Mouse (Mus musculus) left cerebral cortex, postnatal 4 days (tissue): ENCODE measurements at regions not wholly inside any gene's neighbourhood (a gene's known extent, or its start where the extent isn't known, plus 50 kb on each side); places are given as distances from the start of the nearest gene placed in this dataset.
"Not testable (repeated sequence)": the region's sequence is repeated elsewhere in the genome, so short reads cannot be mapped to it uniquely, and the experiment has no call there.

Source experiments
- DNase-seq: peaks from one replicate; pipeline ENCODE4 v3.0.0-alpha.2; 2022
- intact Hi-C: fragments of 180-260 bp; cut with DNase I; formaldehyde crosslinking; loops from one replicate; pipeline ENCODE4 v1.15.1; 2025

GRCm38 (mm10) chr19:35034408-35034807 is 112.2 kb downstream of the Kif20b start:
- intact Hi-C loops, result no loop called here
- DNase-seq, result no peak

GRCm38 (mm10) chr19:35045576-35045975 is 123.4 kb downstream of the Kif20b start:
- no peak for DNase-seq
- intact Hi-C loops, result no loop called here

DNA sequence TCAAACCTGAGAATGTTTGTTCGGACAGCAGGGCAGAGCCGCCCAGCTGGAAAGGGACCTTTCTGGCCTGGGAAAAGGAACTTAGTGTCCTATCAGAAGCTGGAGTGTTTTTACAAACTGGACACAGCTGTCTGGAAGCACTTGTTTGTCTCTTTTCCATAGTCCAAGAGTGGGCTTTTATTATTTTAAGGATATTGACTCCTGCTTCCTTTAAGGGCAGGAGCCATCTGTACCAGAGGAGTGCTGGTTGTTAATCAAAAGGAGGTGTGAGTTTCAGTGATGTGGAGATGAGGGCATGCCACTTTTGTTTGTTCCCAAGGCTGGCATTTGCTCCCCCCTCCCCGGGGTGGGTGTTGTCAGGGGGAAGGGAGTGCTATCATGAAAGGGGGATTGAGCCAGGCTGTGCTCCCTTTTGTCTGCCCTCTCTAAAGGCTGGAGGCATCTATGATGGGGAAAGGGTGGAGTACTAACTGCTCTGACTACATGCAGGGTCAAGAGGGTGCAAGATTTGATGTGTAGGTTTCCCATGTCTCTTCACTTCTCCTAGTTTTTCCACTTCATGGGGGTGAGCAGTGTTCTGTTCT is 144.3 kb downstream of the Kif20b start:
- intact Hi-C loops, result no loop called here
- no peak for DNase-seq

GRCm38 (mm10) chr19:35081126-35081525 is 159.0 kb downstream of the Kif20b start:
- DNase-seq, result no peak
- intact Hi-C loops, result no loop called here

- intact Hi-C loops, result no loop called here
These were observed 179.1 kb downstream of the Kif20b start for GRCm38 (mm10) chr19:35101244-35101643.

DNA sequence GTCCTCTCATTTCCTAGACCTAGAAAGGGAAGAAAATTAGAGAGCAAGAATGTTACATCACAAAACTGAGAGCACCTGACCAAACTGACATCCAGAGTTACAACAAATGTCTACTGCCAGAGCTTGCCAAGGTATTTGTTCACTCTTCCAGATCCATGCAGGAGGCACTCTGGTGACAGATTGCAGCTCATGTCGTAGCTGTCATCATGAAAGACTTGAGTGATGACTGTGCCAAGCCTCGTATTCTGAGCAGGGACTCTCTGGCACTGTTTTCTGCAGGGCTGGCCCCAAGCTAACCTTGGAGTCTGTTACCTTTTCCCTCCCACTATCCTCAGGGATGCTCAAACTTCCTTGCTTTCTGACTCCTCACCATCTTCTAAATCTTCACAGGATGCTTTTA is 192.2 kb downstream of the Kif20b start:
- intact Hi-C loops, result no loop called here
- DNase-seq, result peak; percentile 16

More at GRCm38 (mm10) chr19:35101244-35101643, 179.1 kb downstream of the Kif20b start:
- no peak for DNase-seq

- no peak for DNase-seq
- intact Hi-C loops, result no loop called here
These were observed 203.1 kb downstream of the Kif20b start for GRCm38 (mm10) chr19:35125278-35125677.

GRCm38 (mm10) chr19:35126594-35127051 is 204.5 kb downstream of the Kif20b start:
- DNase-seq, result no peak
- intact Hi-C loops, result no loop called here

- no peak for DNase-seq
- intact Hi-C loops, result no loop called here
These were observed 205.9 kb downstream of the Kif20b start for GRCm38 (mm10) chr19:35128104-35128503.

GRCm38 (mm10) chr19:35143131-35143530 is 221.0 kb downstream of the Kif20b start:
- no peak for DNase-seq
- intact Hi-C loops, result no loop called here

DNA sequence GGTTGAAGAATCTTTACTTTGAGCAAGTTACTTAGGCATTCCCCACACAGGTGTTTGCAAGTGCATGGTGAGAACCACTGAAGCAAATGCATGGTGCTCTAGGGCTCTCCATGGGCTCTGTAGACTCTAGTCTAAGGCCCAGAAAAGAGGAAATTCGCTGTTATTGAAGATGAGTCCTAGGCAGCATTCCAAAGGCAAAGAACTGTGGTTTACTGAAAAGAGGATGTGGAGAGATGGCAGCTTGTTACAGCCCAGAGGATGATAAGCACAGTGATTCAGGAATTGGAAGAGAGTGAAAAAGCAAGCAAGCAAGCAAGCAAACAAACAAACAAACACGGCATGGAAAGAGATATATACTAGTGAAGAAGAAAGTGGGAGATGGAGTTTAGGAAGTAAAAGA is 221.6 kb downstream of the Kif20b start:
- no peak for DNase-seq
- intact Hi-C loops, result no loop called here

DNA sequence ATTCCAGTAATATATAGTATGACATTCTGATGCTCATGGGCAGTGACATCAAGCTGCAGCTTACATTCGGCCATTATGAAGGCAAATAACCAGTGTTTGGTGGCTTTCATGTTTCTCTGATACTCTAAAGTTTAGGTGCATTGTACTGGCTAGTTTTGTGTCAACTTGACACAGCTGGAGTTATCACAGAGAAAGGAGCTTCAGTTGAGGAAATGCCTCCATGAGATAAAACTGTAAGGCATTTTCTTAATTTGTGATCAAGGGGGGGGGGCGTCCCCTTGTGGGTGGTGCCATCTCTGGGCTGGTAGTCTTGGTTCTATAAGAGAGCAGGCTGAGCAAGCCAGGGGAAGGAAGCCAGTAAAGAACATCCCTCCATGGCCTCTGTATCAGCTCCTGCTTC is 227.3 kb downstream of the Kif20b start:
- intact Hi-C loops, result not testable (repeated sequence)

DNA sequence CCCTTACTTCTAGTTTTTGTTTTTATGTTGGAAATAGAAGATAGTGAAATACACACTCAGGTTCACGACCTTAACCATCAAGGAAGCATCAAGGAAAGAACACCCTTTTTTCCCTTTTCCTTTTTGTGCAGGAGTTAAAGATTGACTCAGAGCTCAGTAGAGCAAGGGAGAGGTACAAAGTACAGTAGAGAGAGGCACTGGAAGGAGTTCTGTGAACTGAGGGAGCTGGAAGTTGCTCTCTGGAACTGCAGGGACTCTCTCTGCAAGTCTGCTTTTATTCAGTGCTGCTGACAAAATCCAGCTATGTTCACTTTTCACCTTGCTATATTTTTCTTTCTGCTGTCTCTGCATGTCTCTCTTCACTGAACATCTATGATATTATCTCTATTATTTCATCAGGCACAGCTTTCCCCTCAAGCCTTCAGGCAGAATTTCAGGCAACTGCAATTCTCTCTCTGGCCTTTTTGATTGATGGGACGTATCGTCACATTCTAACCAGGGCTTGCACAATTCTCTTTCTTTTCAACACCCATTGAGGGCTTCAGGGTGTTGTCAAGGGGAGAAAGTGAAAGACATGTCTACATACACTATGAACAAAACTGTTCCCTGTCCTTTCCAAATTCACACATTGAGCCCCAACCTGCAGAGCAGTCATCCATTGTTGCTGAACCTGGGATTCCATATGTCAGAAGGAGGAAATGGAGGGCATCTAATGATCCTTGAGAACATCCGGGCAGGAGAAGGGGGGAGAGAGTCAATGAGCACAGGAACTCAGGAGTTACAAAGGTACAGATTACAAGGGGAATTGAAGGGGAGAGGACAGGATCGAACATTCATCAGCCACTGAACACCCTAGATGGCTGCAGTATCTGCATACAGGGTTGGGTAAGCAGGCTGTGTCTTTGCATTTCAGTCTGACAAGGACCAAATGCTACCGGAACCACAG is 228.9 kb downstream of the Kif20b start:
- intact Hi-C loops, result no loop called here
- no peak for DNase-seq

More for the DNA sequence above, 227.3 kb downstream of the Kif20b start:
- DNase-seq, result not testable (repeated sequence)

GRCm38 (mm10) chr19:35151841-35152240 is 229.7 kb downstream of the Kif20b start:
- DNase-seq, result no peak
- intact Hi-C loops, result no loop called here

DNA sequence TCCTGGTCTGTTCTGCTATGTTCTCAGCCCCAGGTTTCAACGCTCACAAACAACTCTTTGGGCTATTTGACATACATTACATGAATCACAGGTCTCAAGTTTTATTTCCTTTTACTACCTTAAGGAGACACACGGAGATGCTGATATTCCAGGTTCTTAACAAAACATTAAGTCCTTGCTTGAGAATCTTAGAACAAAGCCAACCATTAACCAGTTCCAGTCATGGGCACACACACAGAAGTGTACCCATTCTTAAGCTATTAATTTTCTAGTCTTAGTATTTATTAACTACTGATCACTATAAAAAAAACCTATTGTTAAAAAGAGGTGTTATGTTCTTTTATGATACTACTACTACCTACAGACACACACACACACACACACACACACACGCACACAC is 235.7 kb downstream of the Kif20b start:
- intact Hi-C loops, result no loop called here
- DNase-seq, result no peak

- no peak for DNase-seq
- intact Hi-C loops, result no loop called here
These were observed 242.6 kb downstream of the Kif20b start for GRCm38 (mm10) chr19:35164727-35165126.

GRCm38 (mm10) chr19:35170554-35170953 is 248.4 kb downstream of the Kif20b start:
- DNase-seq, result no peak
- intact Hi-C loops, result no loop called here

- intact Hi-C loops, result no loop called here
- DNase-seq, result no peak
These were observed 257.9 kb downstream of the Kif20b start for GRCm38 (mm10) chr19:35180102-35180501.

DNA sequence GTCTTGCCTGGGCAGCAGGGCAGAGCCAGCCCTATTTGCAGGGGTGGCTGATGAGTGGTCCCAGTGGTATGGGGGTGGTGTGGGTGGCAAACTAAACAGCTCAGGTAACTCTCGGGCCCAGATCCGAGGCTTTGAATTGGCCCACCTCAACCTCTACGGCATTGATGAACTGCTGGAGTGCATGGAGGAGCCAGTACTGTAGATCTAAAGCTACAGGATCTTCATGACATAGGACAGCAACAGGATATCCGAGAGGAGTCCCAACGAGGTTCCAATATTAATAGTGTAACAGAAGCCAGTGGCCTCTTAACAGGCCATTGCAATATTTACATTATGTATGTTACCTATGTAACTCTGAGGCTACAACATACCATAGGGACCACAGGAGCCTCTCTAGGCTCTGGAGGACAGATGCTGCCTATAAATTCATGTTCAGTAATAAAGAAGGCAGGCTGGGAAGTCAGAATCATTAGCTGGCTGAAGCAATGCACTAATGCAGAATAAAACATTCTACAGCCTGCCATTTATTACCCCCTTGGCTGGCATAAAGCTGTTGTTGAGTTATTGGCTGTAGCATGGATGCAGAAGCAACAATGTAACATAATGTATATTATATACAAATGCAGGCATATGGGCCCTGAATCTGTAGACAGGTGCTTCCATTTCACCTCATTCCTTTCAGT is 283.5 kb downstream of the Kif20b start:
- no peak for DNase-seq
- intact Hi-C loops, result no loop called here

DNA sequence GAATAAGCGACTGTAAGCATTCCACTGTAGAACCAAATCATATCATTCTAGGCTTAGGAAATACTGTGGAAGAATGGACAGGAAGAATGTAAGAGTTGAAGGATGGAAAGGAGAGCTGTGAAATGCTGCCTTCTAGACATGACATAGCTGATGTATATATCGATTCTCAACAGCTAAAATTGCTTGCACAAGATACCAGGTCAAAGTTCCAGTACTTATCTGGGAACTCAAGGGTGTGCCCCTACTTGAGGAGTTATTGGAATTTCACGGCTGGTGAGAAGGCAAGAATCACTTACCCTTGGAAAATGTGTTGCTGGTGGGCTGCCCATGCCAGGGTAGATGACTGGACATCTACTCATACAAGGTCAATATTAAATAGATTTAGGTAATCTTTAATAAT is 322.0 kb downstream of the Kif20b start:
- no peak for DNase-seq
- intact Hi-C loops, result no loop called here

DNA sequence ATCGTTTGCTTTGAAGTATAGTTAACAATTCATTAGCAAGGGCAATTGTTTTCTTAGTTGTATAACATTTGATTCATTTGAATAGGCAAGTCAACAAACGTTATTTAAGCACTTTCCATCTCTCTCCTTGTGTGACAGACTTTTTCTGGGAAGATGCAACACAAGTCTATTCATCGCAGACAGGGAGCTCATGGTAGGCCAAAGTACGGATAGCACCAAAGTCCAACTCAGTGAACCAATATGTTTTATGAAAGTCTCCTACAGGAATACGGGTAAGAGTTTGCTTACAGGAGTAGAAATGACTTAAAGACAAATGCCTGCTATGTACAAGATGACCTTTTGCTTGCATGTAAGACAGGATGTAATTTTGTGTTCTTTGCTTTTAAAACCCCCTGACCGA is 325.4 kb downstream of the Kif20b start:
- intact Hi-C loops, result no loop called here

More for the DNA sequence above, 325.4 kb downstream of the Kif20b start:
- no peak for DNase-seq
